In genomic region chr4:56080960-56081359, GRCm38 (mm10) we compare ENCODE assay signal across 17 mouse cellular contexts.
"Had no signal": no experiment of that assay in that cellular context is flagged by ENCODE, and none has a peak within 500 bp of the region (broad histone marks: within the 10 kb centered on the region; RNA-seq: fewer than 3 reads in every experiment).

No protein-coding gene starts in this region.

- ATAC-seq: liver, embryonic 12.5 days; midbrain, embryonic 15.5 days had no signal

- DNase-seq: lung, adult 18-20 months; lung, postnatal 4 days; retina, postnatal 1 day; right cerebral cortex, adult 18-20 months; right cerebral cortex, postnatal 25 days; right cerebral cortex, postnatal 4 days; spleen, adult 18-20 months; thymus, adult 2 months; thymus, postnatal 14 days; thymus, postnatal 36 days had no signal

- H3K27me3 ChIP-seq: liver, embryonic 12.5 days; midbrain, embryonic 12.5 days; midbrain, embryonic 15.5 days; neural tube, embryonic 13.5 days; neural tube, embryonic 15.5 days; stomach, embryonic 15.5 days had no signal

- H3K36me3 ChIP-seq: liver, embryonic 12.5 days; midbrain, embryonic 10.5 days; midbrain, embryonic 12.5 days; midbrain, embryonic 15.5 days; neural tube, embryonic 13.5 days; neural tube, embryonic 15.5 days; stomach, embryonic 15.5 days had no signal
